Mouse (Mus musculus) CH12.LX (cell line): Measurements from ENCODE around the gene Strn.

ENCODE experiments used
- CTCF ChIP-seq, 2 experiments: IDR thresholded peaks in 1 of 2; conservative IDR thresholded peaks in 1 of 2; 2 replicates each; pipeline ENCODE4 v1.5.1; 2011 to 2012; ENCODE audit warnings: low read depth in 2 of 2, low read length in 2 of 2, improper control_type of control experiment in 1 of 2, inconsistent platforms in 1 of 2, mild to moderate bottlenecking in 1 of 2, moderate library complexity in 1 of 2
- ELF1 ChIP-seq: IDR thresholded peaks from 2 replicates; pipeline ENCODE4 v1.6.1; 2014; ENCODE audit warnings: low read depth, mild to moderate bottlenecking, inconsistent platforms, low read length, improper control_type of control experiment
- EP300 ChIP-seq: IDR thresholded peaks from 2 replicates; pipeline ENCODE4 v1.6.1; 2011; ENCODE audit warnings: low read length, improper control_type of control experiment
- HCFC1 ChIP-seq: IDR thresholded peaks from 2 replicates; pipeline ENCODE4 v1.6.1; 2012; ENCODE audit warnings: low read depth, mild to moderate bottlenecking, inconsistent platforms, low read length, improper control_type of control experiment
- MAX ChIP-seq: IDR thresholded peaks from 2 replicates; pipeline ENCODE4 v1.6.1; 2011; ENCODE audit warnings: low read length, improper control_type of control experiment
- MXI1 ChIP-seq: IDR thresholded peaks from 2 replicates; pipeline ENCODE4 v1.6.1; 2011; ENCODE audit warnings: mild to moderate bottlenecking, low read depth, low read length, improper control_type of control experiment
- MYC ChIP-seq: IDR thresholded peaks from 2 replicates; pipeline ENCODE4 v1.6.1; 2011; ENCODE audit warnings: low read depth, mild to moderate bottlenecking, improper control_type of control experiment, low read length
- NRF1 ChIP-seq: IDR thresholded peaks from 2 replicates; pipeline ENCODE4 v1.6.1; 2014; ENCODE audit warnings: low read depth, mild to moderate bottlenecking, inconsistent platforms, low read length, improper control_type of control experiment, moderate library complexity
- POLR2A ChIP-seq: IDR thresholded peaks from 2 replicates; pipeline ENCODE4 v1.6.1; 2011; ENCODE audit warnings: low read depth, mild to moderate bottlenecking, improper control_type of control experiment, low read length
- TCF12 ChIP-seq: IDR thresholded peaks from 2 replicates; pipeline ENCODE4 v1.6.1; 2014; ENCODE audit warnings: low read depth, mild to moderate bottlenecking, inconsistent platforms, low read length, improper control_type of control experiment
- USF1 ChIP-seq: IDR thresholded peaks from 2 replicates; pipeline ENCODE4 v1.6.1; 2014; ENCODE audit warnings: low read depth, mild to moderate bottlenecking, inconsistent platforms, low read length, improper control_type of control experiment

GRCm38 (mm10) chr17:78770932-78771331 lies 33.9 kb upstream of the Strn start:
- TF ChIP-seq POLR2A, result no peak
- no peak for TF ChIP-seq HCFC1
- no peak for TF ChIP-seq TCF12
- TF ChIP-seq MYC, result no peak
- TF ChIP-seq USF1, result no peak
- no peak for TF ChIP-seq CTCF (conservative IDR thresholded peaks at IDR 0.05 in 1 of 2, IDR thresholded peaks at IDR 0.05 in 1 of 2; ENCODE audit: low read depth in 2 of 2, low read length in 2 of 2)
- TF ChIP-seq EP300, result no peak
- TF ChIP-seq NRF1, result no peak
- TF ChIP-seq MXI1, result no peak
- TF ChIP-seq MAX, result no peak
- no peak for TF ChIP-seq ELF1
